Mouse (Mus musculus) kidney, embryonic 14.5 days (tissue): ENCODE measurements at regions not wholly inside any gene's neighbourhood (a gene's known extent, or its start where the extent isn't known, plus 50 kb on each side); places are given as distances from the start of the nearest gene placed in this dataset.

Experiments
- ATAC-seq: fragments of 200-750 bp; cut with Nextera tagmentation; 2 replicates; pipeline ENCODE4 v1.8.0; 2017; ENCODE audit warnings: moderate number of reproducible peaks, mild to moderate bottlenecking, moderate TSS enrichment, moderate library complexity; ENCODE audit not compliant: low FRiP score, low TSS enrichment
- H3K27ac ChIP-seq: fragments of 300-500 bp; sonication (generic); 2 replicates; pipeline ENCODE4 v1.5.1; 2014; ENCODE audit warnings: low read depth, mild to moderate bottlenecking, low read length, moderate library complexity, mixed read lengths
- H3K27me3 ChIP-seq: fragments of 300-500 bp; sonication (generic); 2 replicates; pipeline ENCODE4 v1.6.1; 2014; ENCODE audit warnings: mild to moderate bottlenecking, low read length; ENCODE audit not compliant: control insufficient read depth, insufficient read depth
- H3K36me3 ChIP-seq: fragments of 300-500 bp; sonication (generic); 2 replicates; pipeline ENCODE4 v1.6.1; 2014; ENCODE audit warnings: low read length, mixed read lengths; ENCODE audit not compliant: control insufficient read depth, insufficient read depth
- H3K4me1 ChIP-seq: fragments of 300-500 bp; sonication (generic); 2 replicates; pipeline ENCODE4 v1.6.1; 2014; ENCODE audit warnings: low read length, mixed read lengths; ENCODE audit not compliant: control insufficient read depth, insufficient read depth
- H3K4me2 ChIP-seq: fragments of 300-500 bp; sonication (generic); replicated peaks from 2 replicates; pipeline ENCODE4 v1.6.1; 2014; ENCODE audit warnings: low read depth, mild to moderate bottlenecking, low read length
- H3K4me3 ChIP-seq: fragments of 300-500 bp; sonication (generic); 2 replicates; pipeline ENCODE4 v1.5.1; 2014; ENCODE audit warnings: mild to moderate bottlenecking, low read length
- H3K9ac ChIP-seq: fragments of 300-500 bp; sonication (generic); 2 replicates; pipeline ENCODE4 v1.6.1; 2014; ENCODE audit warnings: low read depth, mild to moderate bottlenecking, low read length, moderate library complexity
- H3K9me3 ChIP-seq: fragments of 300-500 bp; sonication (generic); 2 replicates; pipeline ENCODE4 v1.6.1; 2016; ENCODE audit warnings: low read length; ENCODE audit not compliant: control insufficient read depth
- whole genome bisulfite sequencing: fragments of 180-500 bp; shearing (Covaris S2); extraction: QIAGEN DNeasy Blood & Tissue Kit; methylation state at CpG from one replicate; pipeline ENCODE4 v1.1.7; 2014; 5-methylcytosine and 5-hydroxymethylcytosine counted together

DNA sequence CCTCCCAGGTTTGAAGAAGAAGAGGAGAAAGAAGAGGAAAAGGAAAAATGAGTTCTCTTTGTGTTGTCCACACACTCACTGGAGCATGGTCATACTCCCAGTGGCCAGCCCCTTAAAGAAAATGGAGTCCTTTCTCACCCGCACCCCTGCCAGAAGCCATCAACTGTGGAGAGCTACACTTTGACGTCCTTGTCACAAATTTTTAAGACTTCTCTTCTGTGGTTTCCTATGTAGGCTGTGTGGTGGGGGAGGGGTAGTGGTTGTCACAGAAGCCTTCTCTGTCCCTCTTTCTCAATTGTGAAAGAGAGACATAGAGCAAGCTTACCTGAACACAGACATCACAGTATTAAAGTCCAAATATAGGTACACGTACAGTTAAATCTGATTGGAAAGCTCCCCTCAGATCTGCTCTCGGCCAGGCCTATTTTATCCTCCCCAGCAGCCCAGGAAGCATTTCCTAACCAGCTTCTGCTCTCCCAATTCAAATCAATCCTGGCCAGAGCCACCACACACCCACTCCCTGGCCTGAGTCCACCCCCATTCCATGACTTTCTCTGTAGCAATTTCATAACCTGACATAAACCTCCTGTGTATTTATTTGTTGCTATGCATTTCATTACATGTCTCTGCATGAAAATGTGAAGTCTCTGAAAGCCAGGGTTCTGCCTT, 192.3 kb upstream of the Mctp2 start:
- 54% methylated on average over 4 of the region's 4 CpGs for WGBS
- no peak overlapping the region for H3K4me2 ChIP-seq
- no peaks in the 10 kb centered on the region for H3K9me3 ChIP-seq
- H3K4me1 ChIP-seq = no peaks in the 10 kb centered on the region
- no peak overlapping the region for H3K4me3 ChIP-seq
- no peak for ATAC-seq
- H3K27ac ChIP-seq = no peak overlapping the region
- H3K27me3 ChIP-seq = no peaks in the 10 kb centered on the region
- no peak overlapping the region for H3K9ac ChIP-seq
- no peaks in the 10 kb centered on the region for H3K36me3 ChIP-seq

DNA sequence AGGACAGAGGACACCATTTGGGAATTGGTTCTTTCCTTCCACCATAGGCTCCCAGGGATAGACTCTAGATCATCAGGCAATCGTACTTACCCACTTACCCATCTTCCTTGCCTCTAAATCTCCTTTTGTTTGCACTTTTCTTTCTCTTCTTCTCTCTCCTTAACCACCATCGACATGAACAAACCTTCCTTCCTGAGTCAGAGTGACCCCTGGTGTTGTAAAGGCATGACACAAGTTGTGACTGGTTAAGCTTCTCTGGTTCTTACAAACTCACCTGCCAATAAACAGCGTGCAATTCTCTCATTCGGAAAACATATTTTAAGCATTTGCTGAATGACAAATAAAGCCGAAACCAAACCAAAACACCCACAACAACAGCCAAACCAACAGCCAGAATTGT, 193.4 kb upstream of the Mctp2 start:
- H3K27ac ChIP-seq = no peak overlapping the region
- H3K27me3 ChIP-seq = no peaks in the 10 kb centered on the region
- ATAC-seq = no peak
- no peaks in the 10 kb centered on the region for H3K36me3 ChIP-seq
- no peaks in the 10 kb centered on the region for H3K9me3 ChIP-seq
- no peak overlapping the region for H3K4me3 ChIP-seq
- WGBS = 81% methylated on average over 5 of the region's 5 CpGs
- no peak overlapping the region for H3K4me2 ChIP-seq
- H3K9ac ChIP-seq = no peak overlapping the region
- no peaks in the 10 kb centered on the region for H3K4me1 ChIP-seq

DNA sequence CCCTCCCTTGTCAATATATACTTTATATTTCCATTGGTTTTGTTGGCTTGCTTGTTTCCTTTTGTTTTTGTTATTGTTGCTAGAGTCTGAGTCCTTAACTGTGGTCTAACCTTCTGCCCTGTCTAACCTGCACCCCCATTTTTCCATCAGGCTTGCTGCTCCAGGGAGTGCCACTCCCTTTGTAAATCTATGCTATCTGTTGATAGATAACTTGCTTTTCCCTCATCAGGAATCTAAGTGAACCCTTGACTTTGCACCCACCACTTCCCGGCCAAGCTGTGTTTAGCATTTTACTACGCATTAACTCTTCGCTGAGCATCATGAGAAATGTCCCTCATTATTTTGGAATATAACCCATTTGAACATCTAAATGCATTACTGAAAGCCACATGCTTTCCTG, 193.8 kb upstream of the Mctp2 start:
- Histone ChIP-seq H3K36me3 (no peaks in the 10 kb centered on the region), H3K27ac (no peak overlapping the region), H3K4me2 (no peak overlapping the region), H3K4me1 (no peaks in the 10 kb centered on the region), H3K4me3 (no peak overlapping the region), H3K9ac (no peak overlapping the region), H3K27me3 (no peaks in the 10 kb centered on the region), H3K9me3 (no peaks in the 10 kb centered on the region)
- 74% methylated on average over 3 of the region's 3 CpGs for WGBS
- no peak for ATAC-seq

DNA sequence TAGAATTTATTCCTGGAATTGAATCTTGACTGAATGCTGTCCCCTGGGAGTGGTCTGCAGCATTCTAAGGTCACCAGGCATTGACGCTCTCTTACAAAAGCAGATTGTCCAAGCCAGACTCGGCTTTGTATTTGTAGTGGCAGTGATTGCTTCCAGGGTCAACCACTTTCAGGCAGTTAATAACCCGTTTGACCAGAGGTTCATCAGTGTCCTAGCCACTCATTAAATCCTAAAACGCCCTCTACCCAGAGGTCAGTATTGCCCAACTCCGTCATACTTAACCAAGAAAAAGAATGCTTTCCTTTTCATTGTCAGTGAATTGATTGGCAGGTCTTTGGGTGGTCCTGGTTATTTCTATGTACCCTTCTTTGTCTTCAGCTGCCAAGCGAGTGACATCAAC, 194.6 kb upstream of the Mctp2 start:
- Histone ChIP-seq H3K36me3 (no peaks in the 10 kb centered on the region), H3K27ac (no peak overlapping the region), H3K9me3 (no peaks in the 10 kb centered on the region), H3K9ac (no peak overlapping the region), H3K27me3 (no peaks in the 10 kb centered on the region), H3K4me3 (no peak overlapping the region), H3K4me2 (no peak overlapping the region), H3K4me1 (0 out of 2 replicates have a peak, but pooled peaks cover 3% of the 10 kb centered on the region)
- ATAC-seq = no peak
- 40% methylated on average over 6 of the region's 6 CpGs for WGBS

DNA sequence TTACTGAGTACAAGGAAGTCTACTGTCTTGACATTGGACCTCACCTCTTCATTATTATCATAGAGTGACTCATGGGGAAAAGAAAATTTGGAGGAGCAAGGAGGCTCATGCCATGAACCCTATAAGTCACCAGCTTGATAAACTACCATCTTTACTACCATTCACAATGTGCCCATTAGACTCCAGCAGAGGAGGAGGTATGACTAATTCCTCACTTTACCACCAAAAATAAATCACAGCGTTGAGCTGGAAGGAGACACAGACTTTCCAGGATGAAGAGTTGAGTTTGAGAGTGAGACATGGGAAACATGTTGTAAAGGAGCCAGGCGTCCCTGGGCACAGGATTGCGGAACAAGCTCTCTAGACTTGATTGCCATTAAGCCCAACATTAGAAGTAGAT, 195.0 kb upstream of the Mctp2 start:
- Histone ChIP-seq H3K4me2 (no peak overlapping the region), H3K4me3 (no peak overlapping the region), H3K27ac (no peak overlapping the region), H3K4me1 (0 out of 2 replicates have a peak, but pooled peaks cover 3% of the 10 kb centered on the region), H3K36me3 (no peaks in the 10 kb centered on the region), H3K9me3 (no peaks in the 10 kb centered on the region), H3K9ac (no peak overlapping the region), H3K27me3 (no peaks in the 10 kb centered on the region)
- WGBS = 82% methylated on average over 3 of the region's 3 CpGs
- ATAC-seq = no peak

DNA sequence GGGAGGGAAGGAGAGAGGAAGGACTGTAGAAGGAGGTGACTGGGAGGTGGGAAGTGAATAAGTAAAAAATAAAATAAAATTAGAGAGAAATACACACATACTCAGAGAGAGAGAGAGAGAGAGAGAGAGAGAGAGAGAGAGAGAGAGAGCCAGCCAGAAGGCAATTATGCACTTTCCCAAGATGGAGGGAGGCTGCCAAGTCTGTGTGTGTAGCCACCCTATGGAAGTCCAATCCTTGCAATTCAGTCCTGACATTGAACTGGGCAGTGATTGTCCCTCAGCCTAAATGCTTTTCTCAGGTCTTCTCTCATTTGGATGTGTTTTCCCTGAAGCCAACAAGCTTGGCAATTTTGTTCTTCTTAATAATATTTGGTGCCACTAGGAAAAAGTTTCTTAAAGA, 197.3 kb upstream of the Mctp2 start:
- H3K27me3 ChIP-seq = no peaks in the 10 kb centered on the region
- no peak for ATAC-seq

DNA sequence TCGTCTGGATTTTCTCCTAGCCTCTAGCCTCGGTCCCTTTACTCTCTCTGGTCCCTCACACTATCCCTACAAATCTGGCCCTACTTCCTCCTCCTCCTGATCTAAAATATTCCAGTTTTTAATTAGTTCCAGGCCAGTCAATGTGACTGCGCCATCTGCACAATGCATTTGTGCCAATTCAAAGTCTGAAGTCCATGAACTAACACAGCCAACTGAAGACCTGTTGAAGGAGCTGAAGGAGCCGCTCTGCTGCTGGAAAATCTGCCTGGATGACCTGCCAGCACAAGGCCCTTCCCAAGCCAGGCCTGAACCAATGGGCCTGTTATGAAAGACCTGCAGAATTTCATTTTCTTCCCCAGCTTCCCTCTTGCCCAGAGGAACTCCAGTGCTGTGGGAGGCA, 197.9 kb upstream of the Mctp2 start:
- Histone ChIP-seq H3K9me3 (no peaks in the 10 kb centered on the region), H3K4me3 (no peak overlapping the region), H3K4me2 (no peak overlapping the region), H3K27ac (no peak overlapping the region), H3K27me3 (no peaks in the 10 kb centered on the region), H3K4me1 (0 out of 2 replicates have a peak, but pooled peaks cover 5% of the 10 kb centered on the region), H3K36me3 (no peaks in the 10 kb centered on the region), H3K9ac (no peak overlapping the region)
- 86% methylated on average over 4 of the region's 4 CpGs for WGBS
- no peak for ATAC-seq

More for the DNA sequence above, 197.3 kb upstream of the Mctp2 start:
- Histone ChIP-seq H3K9ac (no peak overlapping the region), H3K36me3 (no peaks in the 10 kb centered on the region), H3K4me3 (no peak overlapping the region), H3K9me3 (no peaks in the 10 kb centered on the region), H3K4me1 (0 out of 2 replicates have a peak, but pooled peaks cover 5% of the 10 kb centered on the region), H3K27ac (no peak overlapping the region), H3K4me2 (no peak overlapping the region)

DNA sequence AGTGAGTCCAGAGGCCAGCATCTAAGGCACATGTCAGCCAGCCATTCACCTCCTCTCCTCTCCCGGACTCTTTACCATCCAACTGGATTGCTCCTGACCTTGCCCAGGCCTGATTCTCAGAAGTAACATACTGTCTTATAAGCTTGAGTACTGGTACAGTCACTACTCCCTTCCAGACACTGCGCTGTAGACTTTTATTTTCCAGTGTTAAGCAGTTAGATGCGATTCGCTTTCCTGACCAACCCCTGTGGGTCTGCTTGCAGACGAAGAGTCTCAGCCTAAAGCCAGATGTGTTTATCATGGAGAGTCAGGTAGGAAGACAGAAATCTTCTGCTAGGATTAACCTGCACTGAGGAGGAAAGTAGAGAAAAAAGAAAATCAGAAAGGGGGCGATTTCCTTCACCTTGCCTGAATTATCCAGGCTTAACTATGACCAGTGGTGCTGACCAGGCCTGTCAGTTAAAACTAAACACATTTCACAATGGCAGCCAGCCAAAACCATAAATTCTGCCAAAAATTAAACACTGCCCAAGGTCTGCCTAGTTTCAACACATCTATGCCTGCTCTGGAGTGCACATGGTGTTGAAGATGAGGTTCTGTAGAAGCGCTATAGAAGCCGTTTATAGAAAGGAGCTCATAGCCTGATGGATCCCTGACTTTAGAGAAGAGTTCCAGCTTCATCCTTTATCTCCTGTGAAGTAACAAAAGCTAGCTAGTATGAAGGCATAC, 199.5 kb upstream of the Mctp2 start:
- Histone ChIP-seq H3K4me1 (0 out of 2 replicates have a peak, but pooled peaks cover 5% of the 10 kb centered on the region), H3K36me3 (no peaks in the 10 kb centered on the region), H3K4me3 (no peak overlapping the region), H3K27ac (no peak overlapping the region), H3K9me3 (no peaks in the 10 kb centered on the region), H3K4me2 (no peak overlapping the region), H3K27me3 (no peaks in the 10 kb centered on the region), H3K9ac (no peak overlapping the region)
- WGBS = 80% methylated on average over 8 of the region's 8 CpGs
- no peak for ATAC-seq

DNA sequence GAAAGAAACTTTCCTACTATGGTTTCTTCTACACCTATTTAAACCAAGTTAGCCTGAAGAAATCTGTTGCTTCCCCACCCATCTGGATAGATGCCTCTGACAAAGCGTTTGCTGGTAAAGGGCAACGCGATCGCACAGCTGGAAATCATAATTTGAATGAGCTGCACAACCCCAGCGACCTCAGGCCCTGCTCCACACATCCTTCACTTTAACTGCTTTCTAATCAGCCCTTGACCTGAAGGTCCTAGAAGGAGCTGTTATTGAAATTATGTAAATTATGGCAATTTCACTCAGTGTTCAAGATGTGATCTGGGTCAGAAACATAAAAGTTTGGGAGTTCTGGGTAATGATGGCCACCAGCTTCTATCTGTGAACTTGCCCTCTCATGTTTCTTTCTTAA, 201.5 kb upstream of the Mctp2 start:
- no peak for ATAC-seq
- Histone ChIP-seq H3K27ac (no peak overlapping the region), H3K4me1 (0 out of 2 replicates have a peak, but pooled peaks cover 5% of the 10 kb centered on the region), H3K36me3 (no peaks in the 10 kb centered on the region), H3K9me3 (no peaks in the 10 kb centered on the region), H3K9ac (no peak overlapping the region), H3K4me3 (no peak overlapping the region), H3K4me2 (no peak overlapping the region), H3K27me3 (no peaks in the 10 kb centered on the region)
- 38% methylated on average over 5 of the region's 5 CpGs for WGBS
